Mouse (Mus musculus) G1E (cell line): ENCODE results near the gene Plaur.

Experiments used
- CTCF ChIP-seq: IDR thresholded peaks from 2 replicates; pipeline ENCODE4 v1.5.1; 2012; ENCODE audit warnings: low read depth, low read length, inconsistent platforms, mixed read lengths
- GATA1 ChIP-seq: IDR thresholded peaks from 2 replicates; pipeline ENCODE4 v1.6.1; 2012; ENCODE audit warnings: borderline replicate concordance, low read length, inconsistent platforms, mixed read lengths
- POLR2AphosphoS5 ChIP-seq: IDR thresholded peaks from 2 replicates; pipeline ENCODE4 v1.6.1; 2012; ENCODE audit warnings: low read depth, low read length, inconsistent platforms; ENCODE audit not compliant: insufficient replicate concordance
- TAL1 ChIP-seq: conservative IDR thresholded peaks from 2 replicates; pipeline ENCODE4 v1.6.1; 2012; ENCODE audit warnings: low read depth, low read length, inconsistent platforms, mixed read lengths

DNA sequence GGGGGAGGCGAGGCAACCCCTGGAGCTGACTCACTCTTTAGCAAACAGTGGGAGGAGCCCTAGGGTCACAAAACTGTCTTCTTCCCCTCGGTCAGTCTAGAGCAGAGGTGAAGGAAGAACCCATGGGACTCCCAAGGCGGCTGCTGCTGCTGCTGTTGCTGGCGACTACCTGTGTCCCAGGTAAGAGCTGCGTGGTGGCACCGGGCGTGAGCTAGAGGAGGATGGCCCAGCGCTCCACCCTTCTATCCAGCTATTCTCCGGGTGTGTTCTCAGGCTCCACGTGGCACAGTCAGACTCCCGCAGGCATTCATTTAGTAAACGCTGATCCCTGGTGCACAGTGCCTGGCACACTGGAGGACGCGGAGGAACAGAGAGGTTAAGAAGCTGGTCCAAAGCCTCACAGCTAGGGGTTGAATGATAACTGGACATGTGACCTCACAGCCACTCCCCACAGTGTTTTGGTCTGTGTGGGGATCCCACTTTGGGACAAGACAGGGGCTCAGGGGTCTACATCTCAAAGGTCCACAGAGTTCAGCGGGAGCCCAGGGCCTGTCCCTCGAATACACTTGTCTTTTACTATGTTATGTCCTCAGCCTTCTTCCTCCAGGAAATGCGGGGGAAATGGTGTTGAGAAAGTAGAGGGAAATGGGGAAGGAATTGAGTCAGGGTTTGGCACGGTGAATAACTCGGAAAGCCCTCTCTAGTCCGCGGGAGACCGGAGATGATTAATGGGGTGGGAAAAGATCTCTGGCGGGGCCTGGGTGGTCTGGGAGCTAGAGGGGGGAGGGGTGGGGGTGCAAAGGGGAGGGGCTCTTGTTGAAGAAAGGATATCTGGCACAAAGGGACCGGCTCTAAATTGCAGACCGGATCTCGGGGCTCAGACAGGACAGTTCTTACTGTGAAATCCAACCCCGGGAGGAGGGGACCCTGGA lies at the start of gene Plaur:
- TF ChIP-seq CTCF (no peak), GATA1 (no peak), POLR2AphosphoS5 (no peak), TAL1 (no peak)
